Mouse (Mus musculus) thymus, adult 18-20 months (tissue): ENCODE measurements around the gene Gdpd2.
A peak's percentile ranks its signal among the peaks of the same experiment; 100 is the strongest.

Experiments used
- DNase-seq, 2 experiments: peaks; one replicate each; pipeline ENCODE4 v3.0.0; 2022; ENCODE audit warnings: mixed read lengths in 2 of 2

Gdpd2 gene

GRCm38 (mm10) chrX:100729665-100730188 lies at the start of gene Gdpd2:
TSS of gene Gdpd2 (plus strand) at chrX:100729873.
- DNase-seq = peak in 1 of 2 experiments; percentile 4

DNA sequence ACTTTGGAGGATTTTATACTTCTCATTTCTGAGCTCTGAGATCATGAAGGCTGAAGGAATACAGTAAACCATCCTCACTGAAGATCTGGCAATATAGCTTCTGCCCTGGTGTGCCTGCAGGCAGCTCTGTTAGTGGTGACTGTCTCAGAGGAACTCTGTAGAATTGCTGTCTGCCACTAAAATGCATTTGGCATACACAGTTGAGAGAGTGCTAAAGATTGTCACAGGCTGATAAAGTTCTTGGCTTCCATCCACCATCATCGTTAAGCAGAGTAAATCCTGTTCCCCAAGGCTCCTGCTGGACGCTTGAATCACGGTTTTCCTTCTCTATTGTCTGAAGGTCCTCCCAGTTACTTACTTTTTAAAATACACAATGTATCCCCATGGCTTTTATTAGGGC lies 43.1 kb upstream of the Gdpd2 start:
- no peak for DNase-seq

- no peak for DNase-seq
These were observed 42.2 kb upstream of the Gdpd2 start for GRCm38 (mm10) chrX:100687360-100688032.

GRCm38 (mm10) chrX:100688033-100688370 lies 41.7 kb upstream of the Gdpd2 start:
- DNase-seq = no peak

DNA sequence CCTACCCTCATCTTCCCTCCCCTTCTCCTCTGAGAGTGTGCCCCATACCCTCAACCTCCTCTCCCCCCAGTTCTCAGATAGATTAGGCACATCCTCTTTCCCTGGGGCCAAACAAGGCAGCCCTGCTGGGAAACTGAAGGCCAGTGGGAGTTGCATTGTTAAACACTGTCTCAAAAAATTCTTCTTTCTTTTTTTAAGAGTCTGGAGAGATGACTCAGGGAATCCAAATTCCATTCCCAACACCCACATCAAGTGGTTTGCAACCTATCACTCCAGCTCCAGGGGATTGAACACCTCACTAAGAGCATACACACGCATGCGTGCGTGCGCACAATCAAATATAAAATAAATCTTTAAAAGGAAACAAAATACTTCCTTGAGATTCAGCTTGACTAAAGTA lies 32.9 kb upstream of the Gdpd2 start:
- no peak for DNase-seq

DNA sequence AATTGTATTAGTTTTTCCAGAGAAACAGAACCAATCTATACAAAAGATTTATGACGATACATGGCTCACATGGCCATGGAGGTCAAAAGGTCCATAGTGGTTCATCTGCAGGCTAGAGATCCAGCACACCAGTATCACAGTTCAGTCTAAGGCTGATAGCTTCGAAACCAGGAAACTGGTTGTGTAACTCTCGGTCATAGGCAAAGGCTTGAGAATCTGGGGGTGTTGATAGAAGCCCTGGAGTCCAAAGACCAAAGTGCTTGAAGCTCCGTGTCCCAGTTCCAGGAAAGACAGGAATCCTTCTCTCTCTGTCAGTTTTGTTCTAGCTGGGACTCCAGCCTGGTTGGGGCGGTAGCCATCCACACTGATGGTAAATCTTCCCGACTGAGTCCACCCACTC lies 21.6 kb upstream of the Gdpd2 start:
- no peak for DNase-seq

DNA sequence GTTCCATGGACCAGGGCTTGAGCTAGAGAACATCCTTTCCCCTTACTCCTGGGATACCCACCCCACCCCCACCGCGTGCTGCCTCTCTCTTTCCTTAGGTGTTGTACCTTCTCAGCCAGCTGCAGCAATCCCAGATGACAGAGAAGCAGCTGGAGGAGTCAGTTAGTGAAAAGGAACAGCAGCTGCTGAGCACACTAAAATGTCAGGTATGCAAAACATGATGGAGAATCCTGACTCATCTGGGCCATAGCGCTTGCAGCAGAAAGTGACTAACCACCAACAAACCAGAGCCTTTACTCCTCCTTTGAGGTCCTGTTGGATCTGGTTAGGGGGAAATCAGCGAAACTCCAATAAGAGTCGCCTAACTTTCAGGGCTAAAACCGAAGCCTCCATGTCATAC lies 13.5 kb upstream of the Gdpd2 start:
- DNase-seq = no peak

- no peak for DNase-seq
These were observed 726 bp upstream of the Gdpd2 start for GRCm38 (mm10) chrX:100728947-100729346.

DNA sequence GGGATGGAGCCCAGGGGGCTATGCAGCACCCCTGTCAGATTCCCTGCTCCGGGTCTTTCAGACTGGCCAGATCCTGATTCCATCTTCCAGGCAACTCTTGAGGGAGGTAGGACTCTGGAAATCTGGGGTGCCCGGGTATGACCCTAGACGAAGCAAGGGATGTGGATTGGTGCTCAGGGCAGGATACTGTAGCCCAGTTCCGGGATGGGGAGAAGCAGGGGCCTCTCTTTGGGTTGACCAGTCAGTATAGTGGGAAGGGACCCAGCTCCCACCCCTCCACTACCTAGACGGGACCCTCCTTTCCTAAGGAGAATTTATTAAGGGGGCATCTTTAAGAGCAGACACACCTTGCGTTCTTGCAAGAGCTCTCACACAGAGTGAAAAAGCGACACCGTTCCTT lies 593 bp downstream of the Gdpd2 start:
- DNase-seq = no peak

DNA sequence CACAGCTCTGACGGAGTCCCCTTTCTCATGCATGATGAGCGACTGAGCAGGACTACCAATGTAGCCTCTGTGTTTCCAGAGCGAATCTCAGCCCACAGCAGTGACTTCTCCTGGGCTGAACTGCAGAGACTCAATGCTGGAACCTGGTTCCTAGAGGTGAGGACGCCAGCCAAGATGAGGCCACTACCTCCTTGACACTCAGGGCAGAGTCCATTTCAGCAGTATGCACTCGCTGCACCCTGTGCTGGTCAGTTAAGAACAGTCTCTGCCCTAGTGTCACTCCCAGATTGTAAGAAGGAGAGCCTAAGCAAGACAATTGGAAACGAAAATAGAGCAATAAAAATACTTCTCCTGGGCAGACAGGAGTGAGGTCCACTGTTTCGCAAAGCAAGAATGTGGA lies 4.7 kb downstream of the Gdpd2 start:
- DNase-seq = no peak

DNA sequence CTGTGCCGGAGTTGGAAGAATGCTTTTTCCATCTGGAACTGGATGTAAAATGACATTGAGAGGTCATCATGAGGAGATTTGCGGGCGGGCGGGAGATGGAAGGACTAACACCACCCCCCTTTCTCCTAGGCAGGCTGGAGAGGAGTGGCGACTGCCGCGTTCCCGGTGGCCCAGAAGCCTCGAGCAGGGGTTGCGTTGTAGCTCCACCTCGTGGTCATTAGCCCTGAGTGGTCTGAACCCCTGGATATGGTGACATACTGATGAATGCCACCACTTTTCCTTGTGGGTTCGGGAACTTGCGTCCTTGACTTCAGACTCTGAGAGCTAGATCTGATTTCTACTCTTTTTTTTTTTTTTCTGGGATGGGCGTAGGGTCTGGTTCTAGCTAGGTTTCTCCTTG lies 9.2 kb downstream of the Gdpd2 start:
- peak in 1 of 2 experiments; percentile 5 for DNase-seq

DNA sequence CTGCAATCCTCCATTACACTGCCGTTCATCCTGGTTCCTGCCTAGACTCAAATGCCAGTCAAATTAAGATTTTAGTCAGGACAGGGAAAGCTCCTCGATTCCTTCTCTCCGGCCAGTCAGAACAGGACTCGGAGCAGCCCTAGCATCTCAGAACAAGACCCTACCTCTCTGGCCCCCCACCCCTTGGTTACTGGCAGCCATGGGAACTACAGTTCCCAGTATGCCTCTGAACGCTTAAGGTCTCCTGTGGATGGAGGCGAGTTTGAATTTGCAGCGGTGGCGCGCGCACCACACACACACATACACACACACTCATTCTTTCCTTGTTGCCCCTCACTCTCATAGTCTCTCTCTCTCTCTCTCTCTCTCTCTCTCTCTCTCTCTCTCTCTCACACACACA lies 9.8 kb downstream of the Gdpd2 start:
- DNase-seq = no peak

- no peak for DNase-seq
These were observed 11.1 kb downstream of the Gdpd2 start for GRCm38 (mm10) chrX:100740785-100741184.

- DNase-seq = peak; percentile 6 to 15
These were observed 12.3 kb downstream of the Gdpd2 start for GRCm38 (mm10) chrX:100741940-100742339.

DNA sequence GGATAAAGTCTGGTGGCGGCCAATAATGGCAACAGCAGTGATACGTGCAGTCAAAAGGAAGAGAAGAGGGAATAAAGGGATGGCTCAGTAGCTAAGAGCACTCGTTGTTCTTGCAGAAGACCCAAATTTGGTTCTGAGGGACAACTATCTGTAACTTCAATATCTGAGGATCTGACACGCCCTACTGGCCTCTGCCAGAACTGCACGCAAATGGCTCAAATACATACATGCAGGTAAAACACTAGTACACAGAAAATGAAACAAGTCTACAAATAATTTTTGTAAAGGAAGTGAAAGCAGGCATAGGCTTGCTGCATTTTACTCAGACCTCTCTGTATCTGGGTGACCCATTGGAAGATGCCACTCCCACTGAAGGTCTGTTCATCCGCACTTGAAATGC lies 36.2 kb downstream of the Gdpd2 start:
- DNase-seq = no peak

DNA sequence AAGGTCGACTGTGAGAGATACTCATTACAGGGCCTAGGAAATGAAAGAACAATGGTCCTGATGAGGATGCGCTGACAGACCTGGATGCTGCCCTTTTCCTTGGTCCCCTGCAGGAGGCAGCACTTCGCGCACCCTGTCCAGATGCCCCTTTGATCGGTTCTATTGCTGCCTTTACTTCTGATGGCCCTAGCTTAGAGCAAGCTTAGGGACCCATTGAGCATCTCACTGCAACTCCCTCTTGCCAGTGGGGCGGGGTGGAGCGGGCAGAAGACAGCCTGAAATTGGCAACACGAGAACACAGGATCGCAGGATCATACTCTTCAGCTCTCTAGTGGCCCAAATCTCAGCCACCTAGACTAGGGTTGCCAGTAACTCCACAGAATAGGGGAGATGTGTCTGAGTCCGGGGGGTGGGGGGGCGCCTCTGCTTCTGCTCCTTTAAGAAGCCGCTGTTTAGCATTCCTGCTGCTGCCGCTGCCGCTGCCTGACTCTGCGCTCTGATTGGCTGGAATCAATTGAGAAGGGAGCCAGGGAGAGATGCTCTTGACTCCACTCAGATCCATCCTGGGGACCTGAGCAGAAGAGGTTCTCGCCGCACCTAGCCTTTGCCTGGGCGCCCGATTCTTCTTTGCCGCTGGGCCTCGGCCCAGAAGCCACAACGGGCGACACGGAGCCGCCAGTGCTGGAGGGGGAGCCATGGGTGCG lies 37.7 kb downstream of the Gdpd2 start, which contains the start of gene Dlg3:
Dlg3 (plus strand) TSS at position 542 of the 704 bp plus-strand sequence.
- no peak for DNase-seq

GRCm38 (mm10) chrX:100767885-100768626 lies 38.4 kb downstream of the Gdpd2 start:
- no peak for DNase-seq

- DNase-seq = no peak
These were observed 39.6 kb downstream of the Gdpd2 start for GRCm38 (mm10) chrX:100769281-100769680.

GRCm38 (mm10) chrX:100774341-100774811 lies 44.7 kb downstream of the Gdpd2 start:
- peak; percentile 35 to 47 for DNase-seq

DNA sequence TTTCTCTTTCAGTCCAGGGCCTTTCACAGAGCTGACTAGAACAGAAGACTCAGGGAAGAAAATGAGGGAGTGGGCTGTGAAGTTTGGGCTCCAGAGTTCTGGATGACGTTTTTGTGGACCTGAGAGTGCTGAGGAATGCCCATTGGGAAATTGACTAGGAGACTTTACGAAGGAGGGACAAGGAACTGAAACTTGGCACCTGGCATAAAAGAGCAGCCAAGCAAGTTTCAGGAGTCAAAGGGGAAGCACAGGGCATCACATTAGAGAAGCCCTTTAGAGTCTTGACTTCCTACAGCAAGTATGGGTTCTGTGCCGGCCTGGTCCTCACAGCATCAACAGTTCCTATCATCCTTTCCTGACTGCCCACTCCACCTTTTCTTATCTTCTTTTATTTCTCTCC lies 45.7 kb downstream of the Gdpd2 start:
- no peak for DNase-seq

GRCm38 (mm10) chrX:100776494-100776893 lies 46.8 kb downstream of the Gdpd2 start:
- peak; percentile 13 to 42 for DNase-seq

- peak; percentile 76 to 84 for DNase-seq
These were observed 47.4 kb downstream of the Gdpd2 start for GRCm38 (mm10) chrX:100776985-100777654.
